Mouse (Mus musculus) myocyte (in vitro differentiated cells): ENCODE measurements at regions not wholly inside any gene's neighbourhood (a gene's known extent, or its start where the extent isn't known, plus 50 kb on each side); places are given as distances from the start of the nearest gene placed in this dataset.

Source experiments
- H3K27me3 ChIP-seq: one replicate; pipeline ENCODE4 v1.6.1; 2011; ENCODE audit not compliant: control insufficient read depth, insufficient read depth, insufficient read length
- H3K36me3 ChIP-seq: one replicate; pipeline ENCODE4 v1.6.1; 2011; ENCODE audit not compliant: control insufficient read depth, insufficient read depth
- H3K4me2 ChIP-seq: one replicate; pipeline ENCODE4 v1.6.1; 2011; ENCODE audit warnings: low read depth, control low read depth
- H3K4me3 ChIP-seq: one replicate; pipeline ENCODE4 v1.5.1; 2011; ENCODE audit warnings: mild to moderate bottlenecking, control low read depth, moderate library complexity
- H3K79me2 ChIP-seq: one replicate; pipeline ENCODE4 v1.6.1; 2011; ENCODE audit not compliant: control insufficient read depth, insufficient read depth
- H3ac ChIP-seq: one replicate; pipeline ENCODE4 v1.6.1; 2011; ENCODE audit not compliant: control insufficient read depth, insufficient read length
- CEBPB ChIP-seq: IDR thresholded peaks from 2 replicates; pipeline ENCODE4 v1.6.1; 2011; ENCODE audit warnings: mild to moderate bottlenecking, moderate library complexity; ENCODE audit not compliant: poor library complexity, insufficient read depth, severe bottlenecking
- E2F4 ChIP-seq: IDR thresholded peaks from one replicate; pipeline ENCODE4 v1.6.1; 2011; ENCODE audit warnings: mild to moderate bottlenecking, control low read depth, moderate library complexity; ENCODE audit not compliant: insufficient read depth
- MAX ChIP-seq: IDR thresholded peaks from one replicate; pipeline ENCODE4 v1.6.1; 2011; ENCODE audit warnings: low read depth, mild to moderate bottlenecking, control low read depth
- MYOD1 ChIP-seq, 3 experiments: IDR thresholded peaks; one replicate each; pipeline ENCODE4 v1.6.1; 2011; ENCODE audit warnings: control low read depth in 2 of 3, low read depth in 2 of 3, mild to moderate bottlenecking in 2 of 3, moderate library complexity in 1 of 3; ENCODE audit not compliant: insufficient read length in 2 of 3, control insufficient read depth in 1 of 3
- MYOG ChIP-seq, 3 experiments: IDR thresholded peaks; one replicate each; pipeline ENCODE4 v1.6.1; 2011; ENCODE audit warnings: control low read depth in 2 of 3, low read depth in 2 of 3, mild to moderate bottlenecking in 2 of 3; ENCODE audit not compliant: insufficient read length in 2 of 3, control insufficient read depth in 1 of 3, insufficient read depth in 1 of 3
- POLR2A ChIP-seq: IDR thresholded peaks from one replicate; pipeline ENCODE4 v1.6.1; 2011; ENCODE audit warnings: low read depth, mild to moderate bottlenecking, control low read depth, moderate library complexity; ENCODE audit not compliant: insufficient read length
- POLR2AphosphoS2 ChIP-seq: IDR thresholded peaks from one replicate; pipeline ENCODE4 v1.6.1; 2011; ENCODE audit warnings: low read depth, control low read depth; ENCODE audit not compliant: insufficient read length
- REST ChIP-seq: IDR thresholded peaks from one replicate; pipeline ENCODE4 v1.6.1; 2011; ENCODE audit warnings: mild to moderate bottlenecking, control low read depth, moderate library complexity; ENCODE audit not compliant: insufficient read depth, insufficient read length
- SRF ChIP-seq: IDR thresholded peaks from one replicate; pipeline ENCODE4 v1.6.1; 2011; ENCODE audit warnings: low read depth; ENCODE audit not compliant: control insufficient read depth, insufficient read length
- TCF12 ChIP-seq: IDR thresholded peaks from one replicate; pipeline ENCODE4 v1.6.1; 2011; ENCODE audit warnings: mild to moderate bottlenecking, control low read depth; ENCODE audit not compliant: poor library complexity, insufficient read depth, severe bottlenecking
- TCF3 ChIP-seq: IDR thresholded peaks from one replicate; pipeline ENCODE4 v1.6.1; 2011; ENCODE audit warnings: low read depth, control low read depth; ENCODE audit not compliant: insufficient read length
- USF1 ChIP-seq: IDR thresholded peaks from one replicate; pipeline ENCODE4 v1.6.1; 2011; ENCODE audit warnings: low read depth, mild to moderate bottlenecking, control low read depth, moderate library complexity

DNA sequence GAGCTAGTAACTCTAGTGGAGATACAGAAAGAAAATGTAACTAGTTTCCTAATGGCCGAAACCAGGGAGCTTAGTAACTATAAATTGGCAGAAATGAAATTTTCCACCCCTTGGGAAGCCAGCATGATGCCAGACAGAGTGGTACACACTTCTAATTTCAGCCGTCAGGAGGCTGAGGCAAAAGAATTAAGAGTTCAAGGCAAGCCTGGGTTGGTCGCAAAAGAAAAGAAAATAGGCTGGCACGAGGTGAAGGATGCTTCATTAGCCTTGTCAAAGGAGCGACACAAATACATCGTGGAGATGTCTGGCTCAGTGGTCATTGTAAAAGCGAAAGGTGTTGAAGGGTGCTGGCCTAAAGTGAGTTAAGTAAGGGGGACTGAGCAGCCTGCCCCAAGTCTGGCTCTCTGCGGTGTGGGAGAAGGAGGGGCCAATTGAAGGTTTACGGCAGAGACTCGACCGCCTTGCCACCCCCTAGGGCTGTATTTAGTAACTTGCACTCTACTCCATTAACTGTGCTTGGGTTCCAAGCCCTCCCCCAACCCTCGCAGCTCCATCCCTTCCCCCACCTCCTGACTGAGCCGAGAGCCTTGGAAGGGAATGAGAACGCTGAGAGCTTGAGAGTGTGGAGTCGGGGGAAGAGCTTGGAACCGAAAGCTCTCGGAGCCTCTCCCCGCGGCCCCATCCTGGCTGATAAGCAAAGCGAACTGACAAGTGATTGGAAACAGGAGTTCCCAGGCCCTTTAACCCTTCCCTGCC, 92.4 kb upstream of the Pkdcc start:
- no peak overlapping the region for H3K4me2 ChIP-seq
- H3K27me3 ChIP-seq: no peaks in the 10 kb centered on the region
- H3ac ChIP-seq: no peak overlapping the region
- no peak overlapping the region for H3K4me3 ChIP-seq
- TF ChIP-seq SRF (no peak), MAX (no peak), REST (no peak), POLR2A (no peak)
- no peaks in the 10 kb centered on the region for H3K79me2 ChIP-seq
- H3K36me3 ChIP-seq: no peaks in the 10 kb centered on the region

DNA sequence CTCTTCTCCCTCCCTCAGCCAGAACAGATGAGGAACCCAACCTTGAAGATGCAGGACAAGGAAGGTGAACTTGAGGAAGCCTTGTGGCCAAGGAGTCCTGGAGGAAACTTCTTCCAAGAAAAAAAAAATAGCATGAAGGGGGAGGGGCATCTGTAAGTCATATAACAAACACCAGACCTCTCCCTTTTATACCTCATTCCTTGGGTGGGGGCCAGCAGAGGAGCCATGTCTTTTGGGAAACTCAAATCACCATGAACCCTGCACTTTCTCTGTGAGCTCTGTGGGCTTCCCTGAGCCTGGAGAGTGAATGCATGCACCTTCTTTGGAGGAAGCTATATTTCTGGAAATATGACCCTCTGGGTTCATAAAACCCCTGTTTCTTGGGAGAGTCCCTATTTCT, 90.0 kb upstream of the Pkdcc start:
- H3K79me2 ChIP-seq: no peaks in the 10 kb centered on the region
- TF ChIP-seq REST (no peak), TCF12 (no peak), POLR2AphosphoS2 (no peak), MYOD1 (IDR thresholded peaks at IDR 0.05; ENCODE audit: control insufficient read depth in 1 of 3, insufficient read length in 2 of 3, low read depth in 2 of 3) (no peak), CEBPB (no peak)
- no peaks in the 10 kb centered on the region for H3K27me3 ChIP-seq
- H3K36me3 ChIP-seq: no peaks in the 10 kb centered on the region
- H3ac ChIP-seq: no peak overlapping the region
- H3K4me2 ChIP-seq: no peak overlapping the region
- H3K4me3 ChIP-seq: no peak overlapping the region

DNA sequence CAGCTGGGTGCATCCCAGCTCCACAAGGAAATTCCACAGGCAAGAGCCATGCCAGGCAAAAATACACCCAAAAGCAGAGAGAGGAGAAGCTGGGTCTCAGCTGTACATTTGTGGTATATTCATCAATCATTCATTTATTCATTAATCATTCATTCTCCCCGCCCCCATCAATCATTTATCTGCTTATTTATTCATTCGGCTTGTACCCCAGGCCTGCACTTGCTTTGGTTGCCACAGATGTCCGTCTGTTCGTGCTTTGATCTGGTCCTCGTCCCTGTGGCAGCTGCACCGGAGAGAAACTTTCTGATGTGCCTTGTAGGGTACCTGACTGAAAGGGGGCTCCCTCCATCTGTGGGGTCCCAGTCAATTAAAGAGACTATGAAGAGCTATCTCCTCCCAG, 87.2 kb upstream of the Pkdcc start:
- Histone ChIP-seq H3K79me2 (no peaks in the 10 kb centered on the region), H3K4me3 (no peak overlapping the region), H3K27me3 (no peaks in the 10 kb centered on the region), H3ac (no peak overlapping the region), H3K36me3 (no peaks in the 10 kb centered on the region), H3K4me2 (no peak overlapping the region)
- TF ChIP-seq TCF3 (no peak), MAX (no peak), MYOD1 (IDR thresholded peaks at IDR 0.05; ENCODE audit: control insufficient read depth in 1 of 3, insufficient read length in 2 of 3, low read depth in 2 of 3) (no peak), E2F4 (no peak), MYOG (IDR thresholded peaks at IDR 0.05; ENCODE audit: control insufficient read depth in 1 of 3, insufficient read depth in 1 of 3, insufficient read length in 2 of 3, low read depth in 2 of 3) (no peak), CEBPB (no peak), SRF (no peak), TCF12 (no peak)

DNA sequence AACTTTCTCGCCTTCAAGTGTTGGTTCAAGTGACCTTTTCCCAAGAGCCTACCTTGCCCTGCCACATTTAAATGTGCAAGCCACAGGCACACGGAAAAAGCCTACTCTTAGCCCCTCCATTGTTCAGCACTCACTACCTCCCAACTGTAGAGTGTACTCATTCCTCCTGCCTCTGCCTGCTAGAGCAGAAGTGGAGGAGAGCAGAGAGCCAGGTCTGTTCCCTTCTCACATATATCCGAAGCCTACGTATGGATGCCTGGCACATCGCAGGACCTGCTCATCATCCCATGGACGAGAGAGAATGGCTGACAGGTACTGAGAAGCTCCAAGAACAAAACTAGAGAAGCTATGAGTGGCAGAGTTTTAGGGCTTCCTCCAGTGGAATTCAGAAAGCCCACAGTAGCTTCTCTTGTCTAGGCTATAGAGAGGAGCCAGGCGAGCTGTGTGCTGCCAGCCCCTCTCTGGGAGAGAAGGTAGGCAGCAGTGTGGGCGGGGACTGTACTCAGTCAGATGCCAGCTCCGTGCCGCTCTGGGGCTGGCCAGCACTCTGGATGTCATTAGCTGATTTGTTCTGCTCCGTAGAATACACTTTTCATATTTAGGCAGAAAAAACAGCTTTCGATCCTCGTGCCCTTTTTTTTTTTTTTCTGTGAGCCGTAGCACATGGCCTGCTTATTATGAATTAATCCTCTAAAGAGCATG, 86.1 kb upstream of the Pkdcc start:
- no peaks in the 10 kb centered on the region for H3K36me3 ChIP-seq
- no peaks in the 10 kb centered on the region for H3K79me2 ChIP-seq
- no peaks in the 10 kb centered on the region for H3K27me3 ChIP-seq
- H3K4me2 ChIP-seq: no peak overlapping the region
- no peak overlapping the region for H3ac ChIP-seq
- no peak for TF ChIP-seq POLR2A
- H3K4me3 ChIP-seq: no peak overlapping the region

DNA sequence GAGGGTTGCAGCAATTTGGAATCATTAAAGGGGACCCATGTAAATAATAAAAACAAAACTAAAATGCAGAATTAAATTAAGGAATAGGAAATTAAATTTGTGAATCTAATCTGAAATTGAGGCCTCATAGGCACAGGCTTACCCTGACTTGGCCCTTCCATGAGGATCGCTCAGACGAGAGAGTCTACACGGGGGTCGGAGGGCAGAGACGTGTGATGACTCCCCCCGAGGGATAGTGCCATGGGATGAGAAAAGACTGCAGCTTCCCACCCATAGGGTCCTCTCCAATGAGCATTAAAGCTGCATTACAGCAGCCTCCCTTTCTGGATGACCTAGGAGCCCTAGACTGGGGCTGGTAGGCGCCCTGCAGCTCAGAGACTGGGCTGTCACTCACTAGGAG, 85.4 kb upstream of the Pkdcc start:
- no peak for TF ChIP-seq POLR2A
- no peak for TF ChIP-seq MYOG (IDR thresholded peaks at IDR 0.05; ENCODE audit: control insufficient read depth in 1 of 3, insufficient read depth in 1 of 3, insufficient read length in 2 of 3, low read depth in 2 of 3)
- no peak for TF ChIP-seq MAX
- TF ChIP-seq TCF12: no peak
- TF ChIP-seq USF1: no peak
- TF ChIP-seq REST: no peak
- no peak for TF ChIP-seq MYOD1 (IDR thresholded peaks at IDR 0.05; ENCODE audit: control insufficient read depth in 1 of 3, insufficient read length in 2 of 3, low read depth in 2 of 3)
- TF ChIP-seq CEBPB: no peak
- no peak for TF ChIP-seq SRF
- no peak for TF ChIP-seq TCF3
- no peak for TF ChIP-seq POLR2AphosphoS2
- TF ChIP-seq E2F4: no peak
- Histone ChIP-seq H3K36me3 (no peaks in the 10 kb centered on the region), H3ac (no peak overlapping the region), H3K79me2 (no peaks in the 10 kb centered on the region), H3K4me2 (no peak overlapping the region), H3K27me3 (no peaks in the 10 kb centered on the region), H3K4me3 (no peak overlapping the region)

DNA sequence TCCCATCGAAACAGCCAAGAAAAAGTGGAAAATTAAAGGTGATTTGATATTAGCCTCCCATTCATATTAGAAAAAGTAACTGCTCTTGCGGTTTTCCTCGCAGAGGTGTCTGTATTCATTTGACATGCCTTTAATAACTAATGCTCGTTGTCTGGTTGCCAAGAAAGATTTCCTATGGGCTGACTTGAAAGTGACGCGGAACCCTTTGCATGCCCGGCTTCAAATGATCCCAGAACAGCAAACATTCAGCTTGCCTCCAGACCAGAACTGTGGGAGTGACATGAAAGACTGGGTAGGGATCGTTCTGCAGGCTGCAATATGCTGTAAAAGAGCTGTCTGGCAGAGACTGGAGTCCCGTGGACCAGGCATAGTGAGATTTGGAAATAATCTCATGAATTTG, 81.9 kb upstream of the Pkdcc start:
- no peaks in the 10 kb centered on the region for H3K36me3 ChIP-seq
- TF ChIP-seq MYOD1 (IDR thresholded peaks at IDR 0.05; ENCODE audit: control insufficient read depth in 1 of 3, insufficient read length in 2 of 3, low read depth in 2 of 3) (no peak), CEBPB (no peak), POLR2A (no peak), SRF (no peak)

More for the DNA sequence above, 81.9 kb upstream of the Pkdcc start:
- H3K79me2 ChIP-seq: no peaks in the 10 kb centered on the region
- no peak overlapping the region for H3K4me3 ChIP-seq
- H3K27me3 ChIP-seq: no peaks in the 10 kb centered on the region
- H3K4me2 ChIP-seq: no peak overlapping the region
- no peak overlapping the region for H3ac ChIP-seq
